Mouse (Mus musculus): Measurements from ENCODE around the gene Fig4. TPM values are rescaled to one million over a fixed set of nuclear protein-coding genes. Genes with fewer than 3 reads are reported as not detected.

Gene Fig4
- total RNA-seq (2012; rRNA removed) (21.4 and 22.1 TPM in 2 replicates), polyA plus RNA-seq (2012; ENCODE audit: insufficient read depth in 1 of 2, insufficient read length in 2 of 2, low read depth in 1 of 2, low replicate concordance in 2 of 2, missing spikeins in 1 of 2) (10 to 100 TPM in 1 of 2 experiments, not detected in 1; 27.4 TPM)

DNA sequence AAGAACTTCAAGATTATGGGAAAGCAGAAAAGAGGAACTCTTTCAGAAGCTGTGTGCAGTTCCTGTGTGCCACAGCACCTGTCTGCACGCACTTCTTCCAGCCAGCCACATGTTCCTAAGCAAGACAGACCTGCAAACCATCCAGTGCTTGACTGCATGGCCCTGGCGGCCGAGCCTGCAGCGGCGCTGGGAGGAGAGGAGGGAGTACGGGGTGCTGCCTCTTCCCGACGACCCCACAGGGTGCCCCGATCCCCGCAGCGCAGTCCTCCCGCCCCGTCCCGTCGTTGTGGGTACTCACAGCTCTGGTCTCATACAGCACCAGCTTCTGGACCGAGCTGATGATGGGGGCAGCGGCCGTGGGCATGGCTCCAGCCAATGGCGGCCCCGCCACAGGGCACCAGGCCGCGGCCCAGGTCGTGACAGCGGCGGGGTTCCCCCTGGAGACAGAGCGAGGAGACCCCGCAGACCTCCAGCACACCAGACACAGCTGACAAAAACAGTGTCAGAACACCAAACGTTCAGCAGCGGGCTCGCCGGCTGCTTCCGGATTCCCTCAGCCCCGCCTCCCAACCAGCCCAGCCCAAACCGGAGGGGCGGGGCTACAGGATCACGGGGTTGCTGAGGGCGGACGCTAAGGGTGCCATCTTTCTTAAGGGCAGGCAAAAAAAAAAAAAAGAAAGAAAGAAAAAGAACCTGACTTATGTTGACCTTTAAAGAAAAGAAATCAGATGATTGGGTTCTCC is at the start of gene Fig4:
Gene Fig4, minus strand, starts transcription at position 572 of the 743 bp plus-strand sequence.
- Histone ChIP-seq H3K36me3 (ENCODE audit: control insufficient read depth in 1 of 2, insufficient read depth in 2 of 2, low read length in 2 of 2) (peaks cover 0 to 6% of the 10 kb centered on the region in 2 experiments; a peak in 2 of 4 replicates), H3K27me3 (ENCODE audit: control insufficient read depth in 1 of 2, insufficient read depth in 2 of 2, low read length in 2 of 2) (no peaks in the 10 kb centered on the region), H3K9ac (ENCODE audit: control insufficient read depth, low read depth, low read length, poor library complexity, severe bottlenecking) (peak within 1 kb of the TSS; percentile 72), H3K27ac (ENCODE audit: control insufficient read depth, low read depth, low read length) (peak within 1 kb of the TSS; percentile 61), H3K79me2 (ENCODE audit: control insufficient read depth, insufficient read depth, low read length, poor library complexity) (peaks cover 11% of the 10 kb centered on the region), H3K4me3 (ENCODE audit: control insufficient read depth in 1 of 2, insufficient read depth in 1 of 2, low read depth in 2 of 2, low read length in 2 of 2) (peak within 1 kb of the TSS; percentile 68 to 79), H3K4me1 (ENCODE audit: control insufficient read depth in 1 of 2, insufficient read depth in 2 of 2, low read length in 2 of 2) (peaks cover 0 to 4% of the 10 kb centered on the region in 2 experiments; a peak in 1 of 4 replicates), H3K9me3 (replicated peaks; ENCODE audit: insufficient read depth, low read length) (no peaks in the 10 kb centered on the region)
- peak; percentile 93 for DNase-seq (ENCODE audit: low read depth, low spot score)
- TF ChIP-seq NRF1 (IDR thresholded peaks at IDR 0.05; ENCODE audit: insufficient read depth, low read depth, low read length, poor library complexity, severe bottlenecking) (no peak), ZMIZ1 (IDR thresholded peaks at IDR 0.05; ENCODE audit: low read depth, low read length) (no peak), MAFK (IDR thresholded peaks at IDR 0.05; ENCODE audit: borderline replicate concordance, low read depth, low read length) (no peak), ZNF384 (IDR thresholded peaks at IDR 0.05; ENCODE audit: low read depth, low read length) (peak; percentile 99), MAX (IDR thresholded peaks at IDR 0.05; ENCODE audit: low read length) (peak; percentile 85), JUND (IDR thresholded peaks at IDR 0.05; ENCODE audit: low read depth, low read length) (no peak), SIN3A (IDR thresholded peaks at IDR 0.05; ENCODE audit: low read length) (peak; percentile 92), ZKSCAN1 (IDR thresholded peaks at IDR 0.05; ENCODE audit: low read depth, low read length) (no peak), POLR2AphosphoS5 (IDR thresholded peaks at IDR 0.05; ENCODE audit: borderline replicate concordance, low read depth, low read length) (0 out of 2 replicates have a peak, but pooled peaks have one; percentile 28), EP300 (IDR thresholded peaks at IDR 0.05; ENCODE audit: low read depth in 1 of 2, low read length in 2 of 2) (0 out of 4 replicates have a peak, but pooled peaks of 1 of the 2 experiments have one; percentile 30), CTCF (IDR thresholded peaks at IDR 0.05 in 2 of 3, conservative IDR thresholded peaks at IDR 0.05 in 1 of 3; ENCODE audit: control insufficient read depth in 1 of 3, insufficient read depth in 1 of 3, low read depth in 2 of 3, low read length in 3 of 3, poor library complexity in 1 of 3, severe bottlenecking in 1 of 3) (no peak), TBP (IDR thresholded peaks at IDR 0.05; ENCODE audit: low read depth, low read length) (no peak), E2F4 (IDR thresholded peaks at IDR 0.05; ENCODE audit: borderline replicate concordance, low read depth, low read length) (no peak), MXI1 (IDR thresholded peaks at IDR 0.05; ENCODE audit: low read depth, low read length) (peak; percentile 96), RCOR1 (IDR thresholded peaks at IDR 0.05; ENCODE audit: low read depth, low read length) (no peak), NELFE (IDR thresholded peaks at IDR 0.05; ENCODE audit: low read depth, low read length) (peak; percentile 46; the same call in 1 of the 2 replicates), MYC (IDR thresholded peaks at IDR 0.05; ENCODE audit: low read depth, low read length) (peak; percentile 87), MAZ (IDR thresholded peaks at IDR 0.05; ENCODE audit: low read depth, low read length) (no peak), HCFC1 (IDR thresholded peaks at IDR 0.05; ENCODE audit: low read depth, low read length) (peak; percentile 96), TAL1 (IDR thresholded peaks at IDR 0.05; ENCODE audit: low read length) (no peak), POLR2AphosphoS2 (IDR thresholded peaks at IDR 0.05; ENCODE audit: low read length) (no peak; the same call in 1 of the 2 replicates), ZC3H11A (IDR thresholded peaks at IDR 0.05; ENCODE audit: low read depth, low read length) (no peak), KAT2A (conservative IDR thresholded peaks at IDR 0.05; ENCODE audit: low read depth, low read length) (peak; percentile 61; the same call in 1 of the 2 replicates), TCF12 (IDR thresholded peaks at IDR 0.05; ENCODE audit: low read depth, low read length) (no peak), USF2 (IDR thresholded peaks at IDR 0.05; ENCODE audit: borderline replicate concordance in 1 of 2, insufficient read depth in 1 of 2, low read depth in 1 of 2, low read length in 2 of 2) (peak; percentile 43 to 80; a peak in 3 of 4 replicates), ELF1 (IDR thresholded peaks at IDR 0.05; ENCODE audit: low read depth, low read length) (peak; percentile 96), ETS1 (IDR thresholded peaks at IDR 0.05; ENCODE audit: low read depth, low read length) (peak; percentile 57; the same call in 1 of the 2 replicates), BHLHE40 (IDR thresholded peaks at IDR 0.05; ENCODE audit: borderline replicate concordance, low read depth, low read length) (no peak), CHD1 (IDR thresholded peaks at IDR 0.05; ENCODE audit: low read depth, low read length) (no peak), POLR2A (IDR thresholded peaks at IDR 0.05; ENCODE audit: control insufficient read depth in 1 of 2, insufficient read depth in 1 of 2, low read depth in 1 of 2, low read length in 2 of 2, poor library complexity in 1 of 2) (peak; percentile 61 to 68; a peak in 3 of 4 replicates), USF1 (IDR thresholded peaks at IDR 0.05; ENCODE audit: low read depth, low read length) (peak; percentile 99), CHD2 (IDR thresholded peaks at IDR 0.05; ENCODE audit: low read length) (no peak), RAD21 (IDR thresholded peaks at IDR 0.05; ENCODE audit: low read depth, low read length) (no peak), SMC3 (IDR thresholded peaks at IDR 0.05; ENCODE audit: low read depth, low read length) (no peak), UBTF (IDR thresholded peaks at IDR 0.05; ENCODE audit: borderline replicate concordance, insufficient read depth, low read depth, low read length) (no peak)
